Mouse (Mus musculus): Measurements from ENCODE around the gene Mfsd12. TPM values are rescaled to one million over a fixed set of nuclear protein-coding genes. Genes with fewer than 3 reads are reported as not detected.

Gene Mfsd12
- polyA plus RNA-seq, 1 experiment from 2014 or later: 15.0 TPM

DNA sequence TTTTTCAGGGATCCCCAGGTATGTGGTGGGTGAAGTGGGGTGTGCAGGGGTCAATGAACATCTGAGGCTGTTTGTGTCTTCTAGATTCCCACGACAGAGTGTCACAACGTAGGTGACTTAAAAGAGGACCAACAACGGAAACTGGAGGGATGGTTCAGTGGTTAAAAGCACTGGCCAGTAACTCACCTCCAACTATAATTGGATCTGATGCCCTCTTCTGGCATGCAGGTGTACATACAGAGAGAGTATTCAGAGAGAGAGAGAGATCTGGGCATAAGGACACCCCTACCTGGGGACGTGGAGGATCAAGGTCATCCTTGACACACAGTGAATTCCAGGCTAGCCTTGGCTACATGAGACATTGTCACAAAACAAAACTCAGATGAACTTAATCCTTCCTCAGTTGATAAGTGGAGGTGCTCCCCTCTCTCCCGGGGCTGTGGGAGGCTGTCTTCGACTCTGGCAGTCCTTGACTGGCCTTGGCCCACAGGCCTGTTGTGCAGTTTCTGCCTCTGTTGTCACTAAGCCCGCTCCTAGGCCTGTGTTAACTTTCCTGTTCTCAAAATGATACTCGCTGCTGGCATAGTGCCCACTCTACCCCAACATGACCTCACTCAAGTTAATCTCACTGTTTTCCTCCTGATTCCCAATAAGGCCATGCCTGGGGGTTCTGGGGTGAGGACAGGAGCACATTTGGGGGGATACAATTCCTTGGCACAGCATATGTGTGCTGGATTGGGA is 12.7 kb upstream of the Mfsd12 start:
- Histone ChIP-seq H3K27ac (replicated peaks) (no peak overlapping the region), H3K27me3 (peaks cover 66% of the 10 kb centered on the region), H3K36me3 (replicated peaks) (peaks cover 25% of the 10 kb centered on the region), H3K4me3 (replicated peaks) (no peak overlapping the region), H3K4me1 (replicated peaks) (peaks cover 77% of the 10 kb centered on the region), H3K9me3 (replicated peaks) (no peaks in the 10 kb centered on the region), H3K4me2 (no peak overlapping the region), H3K9ac (no peak overlapping the region)
- 43% methylated on average over 8 of the region's 8 CpGs for WGBS (ENCODE audit: insufficient replicate concordance)
- ATAC-seq (ENCODE audit: insufficient read depth): no peak

GRCm38 (mm10) chr10:81345162-81345534 is 12.1 kb upstream of the Mfsd12 start:
- WGBS (ENCODE audit: insufficient replicate concordance): 50% methylated on average over 4 of the region's 4 CpGs
- no peak overlapping the region for H3K4me3 ChIP-seq (replicated peaks)
- no peak overlapping the region for H3K9ac ChIP-seq
- H3K27me3 ChIP-seq: peaks cover 63% of the 10 kb centered on the region
- ATAC-seq (ENCODE audit: insufficient read depth): no peak
- no peaks in the 10 kb centered on the region for H3K9me3 ChIP-seq (replicated peaks)
- peaks cover 25% of the 10 kb centered on the region for H3K36me3 ChIP-seq (replicated peaks)
- no peak overlapping the region for H3K4me2 ChIP-seq
- H3K4me1 ChIP-seq (replicated peaks): peaks cover 81% of the 10 kb centered on the region
- H3K27ac ChIP-seq (replicated peaks): no peak overlapping the region

- peaks cover 25% of the 10 kb centered on the region for H3K36me3 ChIP-seq (replicated peaks)
Measured at GRCm38 (mm10) chr10:81346453-81347067, 10.7 kb upstream of the Mfsd12 start.

GRCm38 (mm10) chr10:81349146-81349545 is 8.1 kb upstream of the Mfsd12 start:
- peak overlapping the region; percentile 96 for H3K9ac ChIP-seq
- 6% methylated on average over 12 of the region's 12 CpGs for WGBS (ENCODE audit: insufficient replicate concordance)
- H3K9me3 ChIP-seq (replicated peaks): no peaks in the 10 kb centered on the region
- peak; percentile 19; the same call in 1 of the 2 replicates for ATAC-seq (ENCODE audit: insufficient read depth)
- peak overlapping the region; percentile 96 for H3K4me2 ChIP-seq
- H3K36me3 ChIP-seq (replicated peaks): peaks cover 25% of the 10 kb centered on the region
- H3K4me1 ChIP-seq (replicated peaks): peaks cover 76% of the 10 kb centered on the region
- H3K27me3 ChIP-seq: peaks cover 24% of the 10 kb centered on the region
- peak overlapping the region; percentile 90 for H3K4me3 ChIP-seq (replicated peaks)
- H3K27ac ChIP-seq (replicated peaks): peak overlapping the region; percentile 90

More at GRCm38 (mm10) chr10:81346453-81347067, 10.7 kb upstream of the Mfsd12 start:
- Histone ChIP-seq H3K27ac (replicated peaks) (peak overlapping the region; percentile 57; the same call in 1 of the 2 replicates), H3K4me2 (peak overlapping the region; percentile 82), H3K9ac (peak overlapping the region; percentile 33; the same call in 1 of the 2 replicates), H3K4me3 (replicated peaks) (peak overlapping the region; percentile 49), H3K27me3 (peaks cover 50% of the 10 kb centered on the region), H3K9me3 (replicated peaks) (no peaks in the 10 kb centered on the region), H3K4me1 (replicated peaks) (peaks cover 75% of the 10 kb centered on the region)
- 13% methylated on average over 55 of the region's 55 CpGs for WGBS (ENCODE audit: insufficient replicate concordance)
- ATAC-seq (ENCODE audit: insufficient read depth): 0 out of 2 replicates have a peak, but pooled peaks have one; percentile 1

DNA sequence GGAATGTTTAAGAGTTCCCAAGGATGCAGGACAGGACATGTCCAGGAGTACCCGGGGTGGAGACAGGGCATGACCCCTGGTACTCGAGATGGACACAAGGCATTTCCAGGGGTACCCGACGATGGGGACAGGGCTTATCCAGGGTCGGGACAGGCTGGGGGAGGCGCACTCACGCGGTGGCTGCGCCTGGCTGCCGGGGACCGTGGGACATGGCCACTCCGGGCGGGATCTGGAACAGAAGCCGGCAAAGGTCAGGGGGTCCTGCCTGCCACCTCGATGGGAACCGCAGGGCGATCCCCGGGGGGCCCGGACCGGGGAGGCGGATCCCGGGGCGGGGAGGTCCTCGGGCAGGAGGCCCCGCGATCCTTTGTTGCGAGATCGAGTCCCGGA is 7.3 kb upstream of the Mfsd12 start:
- no peaks in the 10 kb centered on the region for H3K9me3 ChIP-seq (replicated peaks)
- H3K4me3 ChIP-seq (replicated peaks): peak overlapping the region; percentile 90
- H3K9ac ChIP-seq: peak overlapping the region; percentile 96
- H3K4me2 ChIP-seq: peak overlapping the region; percentile 96
- peaks cover 16% of the 10 kb centered on the region for H3K27me3 ChIP-seq
- 1% methylated on average over 29 of the region's 29 CpGs for WGBS (ENCODE audit: insufficient replicate concordance)
- ATAC-seq (ENCODE audit: insufficient read depth): peak; percentile 5
- peaks cover 77% of the 10 kb centered on the region for H3K4me1 ChIP-seq (replicated peaks)
- H3K27ac ChIP-seq (replicated peaks): peak overlapping the region; percentile 90
- H3K36me3 ChIP-seq (replicated peaks): peaks cover 25% of the 10 kb centered on the region

DNA sequence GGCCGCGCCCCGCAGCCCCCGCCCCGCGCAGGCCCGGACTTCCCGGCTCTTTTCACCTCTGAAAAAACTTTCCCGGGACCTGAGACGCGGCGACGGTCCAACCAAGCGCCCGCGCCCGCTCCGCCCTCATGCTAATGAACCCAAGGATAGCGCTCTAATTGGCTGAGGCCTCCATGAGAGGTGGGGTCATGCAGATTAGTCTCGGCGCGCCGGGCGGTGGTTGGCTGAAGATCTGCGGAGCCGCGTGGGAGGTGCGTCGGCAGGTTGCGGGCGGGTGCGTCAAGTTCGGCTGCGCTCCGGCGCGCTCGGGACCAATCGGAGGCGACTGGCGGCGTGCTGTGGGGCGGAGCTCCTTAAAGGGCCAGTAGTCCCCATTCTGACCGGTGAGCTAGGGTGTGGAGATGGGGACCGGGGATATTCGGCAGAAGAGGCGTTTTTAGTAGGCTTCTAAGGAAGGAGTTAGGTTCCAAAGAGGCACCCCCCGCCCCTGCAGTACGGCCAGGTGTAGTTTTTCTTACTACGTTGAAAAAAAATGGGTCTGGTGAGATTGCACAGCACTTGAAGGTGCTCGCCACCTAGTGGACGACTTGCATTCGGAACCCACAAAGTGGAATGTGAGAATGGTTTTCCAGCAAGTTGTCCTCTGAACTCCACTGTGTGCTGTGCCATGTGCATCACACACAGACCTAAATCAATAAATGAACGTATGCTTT is 6.8 kb upstream of the Mfsd12 start, which contains the start of gene Hmg20b:
Hmg20b (minus strand) TSS at position 130 of the 713 bp plus-strand sequence.
- H3K36me3 ChIP-seq (replicated peaks): peaks cover 25% of the 10 kb centered on the region
- H3K9ac ChIP-seq: peak within 1 kb of the TSS; percentile 96
- no peaks in the 10 kb centered on the region for H3K9me3 ChIP-seq (replicated peaks)
- H3K27me3 ChIP-seq: peaks cover 11% of the 10 kb centered on the region
- H3K4me1 ChIP-seq (replicated peaks): peaks cover 79% of the 10 kb centered on the region
- H3K4me3 ChIP-seq (replicated peaks): peak within 1 kb of the TSS; percentile 90
- peak; percentile 91 for ATAC-seq (ENCODE audit: insufficient read depth)
- under 1% methylated on average over 54 of the region's 54 CpGs for WGBS (ENCODE audit: insufficient replicate concordance)
- H3K4me2 ChIP-seq: peak within 1 kb of the TSS; percentile 96
- peak within 1 kb of the TSS; percentile 90 for H3K27ac ChIP-seq (replicated peaks)

GRCm38 (mm10) chr10:81351678-81352291 is 5.5 kb upstream of the Mfsd12 start:
- H3K9me3 ChIP-seq (replicated peaks): no peaks in the 10 kb centered on the region
- peak overlapping the region; percentile 90 for H3K4me3 ChIP-seq (replicated peaks)
- no peak for ATAC-seq (ENCODE audit: insufficient read depth)
- H3K9ac ChIP-seq: peak overlapping the region; percentile 52
- peak overlapping the region; percentile 83 for H3K27ac ChIP-seq (replicated peaks)
- peaks cover 19% of the 10 kb centered on the region for H3K36me3 ChIP-seq (replicated peaks)
- 4% methylated on average over 9 of the region's 9 CpGs for WGBS (ENCODE audit: insufficient replicate concordance)
- H3K27me3 ChIP-seq: no peaks in the 10 kb centered on the region
- H3K4me2 ChIP-seq: peak overlapping the region; percentile 80
- H3K4me1 ChIP-seq (replicated peaks): peaks cover 82% of the 10 kb centered on the region

DNA sequence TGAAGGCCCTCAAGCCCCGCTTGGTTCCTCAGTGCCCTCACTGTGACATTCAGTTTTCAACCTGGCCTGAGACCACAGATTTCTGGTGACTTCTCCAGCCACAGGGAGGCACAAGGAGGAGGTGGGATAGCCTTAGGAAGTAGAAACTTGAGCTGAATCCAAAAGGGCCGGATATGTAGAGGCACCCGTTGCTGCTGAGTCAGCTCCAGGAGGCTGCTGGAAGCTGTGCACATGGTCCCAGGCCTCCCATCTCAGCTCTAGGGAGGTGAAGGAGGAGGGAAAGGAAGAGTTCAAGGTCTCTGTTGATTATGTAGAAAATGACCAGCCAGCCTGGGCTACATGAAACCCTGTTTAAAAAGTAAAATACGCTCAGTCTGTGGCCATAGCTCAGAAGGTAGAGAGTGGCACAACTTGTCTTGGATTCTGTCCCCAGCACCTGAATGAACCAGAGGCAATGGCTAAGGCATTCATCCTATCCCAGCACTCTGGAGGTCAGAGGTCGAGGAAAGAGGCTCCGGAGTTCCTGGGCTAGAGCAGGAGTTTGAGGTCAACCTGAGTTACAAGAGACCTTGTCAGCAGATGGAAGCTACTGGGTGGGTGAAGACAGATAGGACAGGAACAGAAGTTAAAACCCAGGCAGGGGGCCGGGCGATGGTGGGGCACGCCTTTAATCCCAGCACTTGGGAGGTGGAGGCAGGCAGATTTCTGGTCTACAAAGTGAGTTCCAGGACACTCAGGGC is 2.4 kb upstream of the Mfsd12 start:
- H3K9ac ChIP-seq: no peak overlapping the region
- H3K4me3 ChIP-seq (replicated peaks): no peak overlapping the region
- no peak overlapping the region for H3K4me2 ChIP-seq
- peaks cover 78% of the 10 kb centered on the region for H3K4me1 ChIP-seq (replicated peaks)
- no peak for ATAC-seq (ENCODE audit: insufficient read depth)
- no peaks in the 10 kb centered on the region for H3K27me3 ChIP-seq
- H3K9me3 ChIP-seq (replicated peaks): no peaks in the 10 kb centered on the region
- H3K36me3 ChIP-seq (replicated peaks): peaks cover 6% of the 10 kb centered on the region
- WGBS (ENCODE audit: insufficient replicate concordance): 70% methylated on average over 9 of the region's 9 CpGs
- no peak overlapping the region; the same call in 1 of the 2 replicates for H3K27ac ChIP-seq (replicated peaks)

DNA sequence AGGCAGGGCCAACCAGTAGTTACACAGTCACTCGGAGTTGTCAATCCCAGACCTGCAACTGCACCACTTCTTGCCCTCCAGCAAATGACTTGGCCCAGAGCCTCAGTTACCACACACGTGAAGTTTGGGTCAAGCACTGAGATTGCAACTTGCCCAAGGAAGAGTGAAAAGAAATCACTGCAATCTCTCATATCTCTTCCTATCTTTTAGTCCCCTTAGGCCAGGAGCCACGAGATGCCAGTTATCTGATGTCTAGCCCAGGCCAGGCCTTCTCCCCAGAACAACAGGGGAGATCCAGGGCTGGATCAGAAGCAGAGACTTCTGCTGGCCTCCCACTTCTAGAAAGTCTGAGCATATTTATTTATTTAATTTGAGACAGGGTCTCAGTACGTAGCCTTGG is 1.8 kb upstream of the Mfsd12 start:
- ATAC-seq (ENCODE audit: insufficient read depth): no peak
- Histone ChIP-seq H3K9ac (no peak overlapping the region), H3K4me1 (replicated peaks) (peaks cover 82% of the 10 kb centered on the region), H3K36me3 (replicated peaks) (peaks cover 12% of the 10 kb centered on the region), H3K4me2 (no peak overlapping the region), H3K27me3 (no peaks in the 10 kb centered on the region), H3K9me3 (replicated peaks) (no peaks in the 10 kb centered on the region), H3K27ac (replicated peaks) (no peak overlapping the region), H3K4me3 (replicated peaks) (no peak overlapping the region)
- 46% methylated on average over 4 of the region's 4 CpGs for WGBS (ENCODE audit: insufficient replicate concordance)

GRCm38 (mm10) chr10:81356352-81356990 is 820 bp upstream of the Mfsd12 start:
- peak overlapping the region; percentile 100 for H3K9ac ChIP-seq
- ATAC-seq (ENCODE audit: insufficient read depth): no peak
- H3K27ac ChIP-seq (replicated peaks): peak overlapping the region; percentile 74
- H3K36me3 ChIP-seq (replicated peaks): peaks cover 21% of the 10 kb centered on the region
- no peaks in the 10 kb centered on the region for H3K9me3 ChIP-seq (replicated peaks)
- H3K4me3 ChIP-seq (replicated peaks): peak overlapping the region; percentile 97
- 26% methylated on average over 12 of the region's 12 CpGs for WGBS (ENCODE audit: insufficient replicate concordance)
- no peaks in the 10 kb centered on the region for H3K27me3 ChIP-seq
- H3K4me2 ChIP-seq: peak overlapping the region; percentile 97
- H3K4me1 ChIP-seq (replicated peaks): peaks cover 84% of the 10 kb centered on the region

All from liver, embryonic 15.5 days (tissue).